In genomic region chr4:152650198-152650597, GRCm38 (mm10) we compare ENCODE assay signal across 28 mouse cellular contexts.
DNase-seq lines count a peak whose midpoint lies in the region; ATAC-seq and TF ChIP-seq lines count a peak whose summit lies in the region.
"Had no signal": no experiment of that assay in that cellular context is flagged by ENCODE, and none has a peak within 500 bp of the region (broad histone marks: within the 10 kb centered on the region; RNA-seq: fewer than 3 reads in every experiment).

No protein-coding gene starts in this region.

- peak overlapping the region; percentile 37 for H3K4me2 ChIP-seq in kidney, embryonic 15.5 days
- H3K4me2 ChIP-seq in limb, embryonic 12.5 days = 0 out of 2 replicates have a peak overlapping the region, but pooled peaks have one; percentile 6
- H3K4me2 ChIP-seq: embryonic facial prominence, embryonic 12.5 days; forebrain, embryonic 12.5 days; hindbrain, embryonic 14.5 days; intestine, embryonic 15.5 days; liver, embryonic 11.5 days; midbrain, embryonic 15.5 days had no signal

- H3K4me1 ChIP-seq in kidney, embryonic 15.5 days = peaks cover 12% of the 10 kb centered on the region
- H3K4me1 ChIP-seq in E14TG2a.4 (replicated peaks; ENCODE audit: low read depth, low read length) = peaks cover 30% of the 10 kb centered on the region
- peaks cover 0 to 2% of the 10 kb centered on the region in 2 experiments; a peak in 1 of 4 replicates for H3K4me1 ChIP-seq in ES-E14 (ENCODE audit: control insufficient read depth in 2 of 2, insufficient read depth in 2 of 2, low read length in 2 of 2, poor library complexity in 1 of 2)
- H3K4me1 ChIP-seq in limb, embryonic 12.5 days (replicated peaks) = 0 out of 2 replicates have a peak, but pooled peaks cover 7% of the 10 kb centered on the region
- H3K4me1 ChIP-seq: embryonic facial prominence, embryonic 12.5 days; forebrain, embryonic 12.5 days; intestine, embryonic 15.5 days; midbrain, embryonic 15.5 days had no signal

- no peaks in the 10 kb centered on the region for H3K36me3 ChIP-seq in kidney, embryonic 15.5 days
- H3K36me3 ChIP-seq in E14TG2a.4 (ENCODE audit: insufficient read depth, low read length) (no peaks in the 10 kb centered on the region), ES-E14 (ENCODE audit: control insufficient read depth, insufficient read depth, low read length, poor library complexity, severe bottlenecking) (no peaks in the 10 kb centered on the region)
- H3K36me3 ChIP-seq in limb, embryonic 12.5 days = no peaks in the 10 kb centered on the region
- H3K36me3 ChIP-seq: embryonic facial prominence, embryonic 12.5 days; forebrain, embryonic 12.5 days; intestine, embryonic 15.5 days; midbrain, embryonic 15.5 days had no signal

- WGBS in kidney, embryonic 15.5 days = 60% methylated on average over 8 of the region's 8 CpGs
- WGBS in limb, embryonic 12.5 days = 49% methylated on average over 8 of the region's 8 CpGs

- ATAC-seq in kidney, embryonic 15.5 days (replicated peaks; ENCODE audit: low FRiP score) = peak; percentile 61
- ATAC-seq in limb, embryonic 12.5 days (ENCODE audit: insufficient number of reproducible peaks, insufficient read depth, low FRiP score, low TSS enrichment, low read depth) = 0 out of 2 replicates have a peak, but pooled peaks have one; percentile 50
- ATAC-seq: intestine, embryonic 15.5 days; liver, postnatal 0 days; lung, postnatal 0 days; midbrain, embryonic 15.5 days had no signal

- TF ChIP-seq CTCF in E14TG2a.4 (conservative IDR thresholded peaks at IDR 0.05; ENCODE audit: low read length) = no peak

- H3K27ac ChIP-seq in kidney, embryonic 15.5 days = peak overlapping the region; percentile 33; the same call in 1 of the 2 replicates
- no peak overlapping the region for H3K27ac ChIP-seq in ES-E14 (ENCODE audit: insufficient read depth, low read depth, low read length, poor library complexity, severe bottlenecking)
- no peak overlapping the region for H3K27ac ChIP-seq in limb, embryonic 12.5 days
- H3K27ac ChIP-seq: embryonic facial prominence, embryonic 12.5 days; forebrain, embryonic 12.5 days; gastrocnemius, adult 2 months; hindbrain, embryonic 14.5 days; intestine, embryonic 15.5 days; layer of hippocampus, adult 2 months; macrophage; midbrain, embryonic 15.5 days had no signal

- in situ Hi-C loops in ES-E14 (cut with MboI; ENCODE audit: low sequenced_read_pairs in 2 of 2, unreplicated experiment in 2 of 2) = no loop called here

- no peak overlapping the region for H3K9ac ChIP-seq in kidney, embryonic 15.5 days
- peak overlapping the region; percentile 26; the same call in 1 of the 2 replicates for H3K9ac ChIP-seq in ES-E14 (ENCODE audit: insufficient read depth, low read depth, low read length, poor library complexity, severe bottlenecking)
- H3K9ac ChIP-seq in limb, embryonic 12.5 days (replicated peaks) = no peak overlapping the region
- H3K9ac ChIP-seq: embryonic facial prominence, embryonic 12.5 days; forebrain, embryonic 12.5 days; hindbrain, embryonic 14.5 days; intestine, embryonic 15.5 days; liver, postnatal 0 days; midbrain, embryonic 15.5 days had no signal

- H3K27me3 ChIP-seq in kidney, embryonic 15.5 days = no peaks in the 10 kb centered on the region
- H3K27me3 ChIP-seq in E14TG2a.4 (ENCODE audit: insufficient read depth, low read length) = peaks cover 18% of the 10 kb centered on the region
- no peaks in the 10 kb centered on the region for H3K27me3 ChIP-seq in limb, embryonic 12.5 days
- H3K27me3 ChIP-seq: CH12.LX; embryonic facial prominence, embryonic 12.5 days; intestine, embryonic 15.5 days; midbrain, embryonic 15.5 days had no signal

- no peaks in the 10 kb centered on the region for H3K9me3 ChIP-seq in kidney, embryonic 15.5 days (replicated peaks)
- H3K9me3 ChIP-seq in E14TG2a.4 (ENCODE audit: low read length) (no peaks in the 10 kb centered on the region), ES-E14 (ENCODE audit: control insufficient read depth, insufficient read depth, low read depth, low read length) (no peaks in the 10 kb centered on the region)
- no peaks in the 10 kb centered on the region for H3K9me3 ChIP-seq in limb, embryonic 12.5 days
- H3K9me3 ChIP-seq: embryonic facial prominence, embryonic 12.5 days; forebrain, embryonic 12.5 days; intestine, embryonic 15.5 days; midbrain, embryonic 15.5 days had no signal

- DNase-seq in kidney, postnatal 25 days = no peak
- DNase-seq in ES-E14 (ENCODE audit: low read depth, low spot score) (peak; percentile 35), MN1 (ENCODE audit: low spot score) (no peak)
- no peak for DNase-seq in retina, embryonic 14.5 days (ENCODE audit: low spot score)
- DNase-seq: adrenal gland, adult 2 months; B cell, adult 2 months; cerebellum, adult 18-20 months; cerebellum, postnatal 14 days; gastrocnemius, adult 2 months; kidney, postnatal 14 days; layer of hippocampus, postnatal 36 days; liver, postnatal 0 days; thymus, adult 18-20 months; thymus, postnatal 4 days had no signal

- H3K4me3 ChIP-seq in kidney, embryonic 15.5 days (replicated peaks) = no peak overlapping the region
- H3K4me3 ChIP-seq in E14TG2a.4 (replicated peaks; ENCODE audit: low read length) = peak overlapping the region; percentile 63
- H3K4me3 ChIP-seq in ES-E14 (ENCODE audit: insufficient read depth in 1 of 2, low read depth in 1 of 2, low read length in 2 of 2, poor library complexity in 1 of 2, severe bottlenecking in 1 of 2) = peak overlapping the region; percentile 7 to 40; a peak in 2 of 4 replicates
- H3K4me3 ChIP-seq in limb, embryonic 12.5 days (replicated peaks) = no peak overlapping the region
- H3K4me3 ChIP-seq: embryonic facial prominence, embryonic 12.5 days; erythroblast, embryonic 14.5 days; forebrain, embryonic 12.5 days; gastrocnemius, adult 2 months; intestine, embryonic 15.5 days; layer of hippocampus, adult 2 months; midbrain, embryonic 15.5 days had no signal

TF ChIP-seq in ES-E14, 5 proteins besides CTCF, POLR2A, EP300 and RAD21:
- TF ChIP-seq MAFK (IDR thresholded peaks at IDR 0.05; ENCODE audit: insufficient read depth, low read depth, low read length) (no peak), ZC3H11A (IDR thresholded peaks at IDR 0.05; ENCODE audit: borderline replicate concordance, low read depth, low read length) (no peak), CHD2 (IDR thresholded peaks at IDR 0.05; ENCODE audit: low read depth, low read length) (peak; percentile 50; the same call in 1 of the 2 replicates), HCFC1 (IDR thresholded peaks at IDR 0.05; ENCODE audit: borderline replicate concordance, insufficient read depth, low read length) (no peak), ZNF384 (IDR thresholded peaks at IDR 0.05; ENCODE audit: low read depth, low read length) (no peak)

Comparison
In these comparisons a context has a peak if more than half of its experiments do, and no peak if none do; other contexts are left out.
1. H3K4me3 ChIP-seq: peak in E14TG2a.4 (single experiment) and ES-E14 (2 of 2); none in kidney, embryonic 15.5 days (single experiment) and limb, embryonic 12.5 days (single experiment).